ENCODE assay signal across 7 mouse cellular contexts in genomic region chr1:62702743-62703142, GRCm38 (mm10). TPM values are rescaled to one million over a fixed set of nuclear protein-coding genes. Genes with fewer than 3 reads are reported as not detected.
A peak's percentile ranks its signal among the peaks of the same experiment; 100 is the strongest.
DNase-seq lines count a peak whose midpoint lies in the region; ATAC-seq and TF ChIP-seq lines count a peak whose summit lies in the region.

No protein-coding gene starts in this region.

- H3K4me2 ChIP-seq in lung, embryonic 14.5 days, result peak overlapping the region; percentile 94
- peak overlapping the region; percentile 88 for H3K4me2 ChIP-seq in embryonic facial prominence, embryonic 14.5 days (ENCODE audit: low read depth, low read length)
- H3K4me2 ChIP-seq in hindbrain, embryonic 14.5 days (replicated peaks), result peak overlapping the region; percentile 98
- peak overlapping the region; percentile 99 for H3K4me2 ChIP-seq in midbrain, embryonic 14.5 days (ENCODE audit: low read length)

- H3K27me3 ChIP-seq in lung, embryonic 14.5 days (ENCODE audit: insufficient read depth, low read length), result peaks cover 17% of the 10 kb centered on the region
- H3K27me3 ChIP-seq in embryonic facial prominence, embryonic 14.5 days (replicated peaks; ENCODE audit: control insufficient read depth, insufficient read depth, low read length), result peaks cover 9% of the 10 kb centered on the region
- peaks cover 4% of the 10 kb centered on the region; the same call in 1 of the 2 replicates for H3K27me3 ChIP-seq in hindbrain, embryonic 14.5 days (ENCODE audit: control insufficient read depth, insufficient read depth, low read length)
- H3K27me3 ChIP-seq in midbrain, embryonic 14.5 days (ENCODE audit: control insufficient read depth, insufficient read depth, low read length), result peaks cover 13% of the 10 kb centered on the region; the same call in 1 of the 2 replicates

- no peaks in the 10 kb centered on the region for H3K9me3 ChIP-seq in lung, embryonic 14.5 days (ENCODE audit: low read depth, low read length)
- no peaks in the 10 kb centered on the region for H3K9me3 ChIP-seq in embryonic facial prominence, embryonic 14.5 days (ENCODE audit: control insufficient read depth, low read length)
- H3K9me3 ChIP-seq in hindbrain, embryonic 14.5 days (ENCODE audit: control insufficient read depth, low read length), result no peaks in the 10 kb centered on the region
- no peaks in the 10 kb centered on the region for H3K9me3 ChIP-seq in midbrain, embryonic 14.5 days (ENCODE audit: control insufficient read depth, low read length)

- no peak for TF ChIP-seq CTCF in lung, embryonic 14.5 days (IDR thresholded peaks at IDR 0.05; ENCODE audit: low read depth)

- H3K4me1 ChIP-seq in lung, embryonic 14.5 days (ENCODE audit: insufficient read depth), result 0 out of 2 replicates have a peak, but pooled peaks cover 6% of the 10 kb centered on the region
- H3K4me1 ChIP-seq in embryonic facial prominence, embryonic 14.5 days (ENCODE audit: control insufficient read depth, insufficient read depth, low read length), result peaks cover 8% of the 10 kb centered on the region
- peaks cover under 1% of the 10 kb centered on the region; the same call in 1 of the 2 replicates for H3K4me1 ChIP-seq in hindbrain, embryonic 14.5 days (replicated peaks; ENCODE audit: control insufficient read depth, insufficient read depth, low read length)
- H3K4me1 ChIP-seq in midbrain, embryonic 14.5 days (ENCODE audit: control insufficient read depth, insufficient read depth, low read length), result peaks cover 19% of the 10 kb centered on the region

- no peaks in the 10 kb centered on the region for H3K36me3 ChIP-seq in lung, embryonic 14.5 days (ENCODE audit: insufficient read depth)
- no peaks in the 10 kb centered on the region for H3K36me3 ChIP-seq in embryonic facial prominence, embryonic 14.5 days (ENCODE audit: control insufficient read depth, insufficient read depth, low read length)
- no peaks in the 10 kb centered on the region for H3K36me3 ChIP-seq in hindbrain, embryonic 14.5 days (replicated peaks; ENCODE audit: control insufficient read depth, insufficient read depth)
- no peaks in the 10 kb centered on the region for H3K36me3 ChIP-seq in midbrain, embryonic 14.5 days (ENCODE audit: control insufficient read depth, insufficient read depth, low read length)

- peak; percentile 51 for DNase-seq in lung, embryonic 14.5 days
- no peak for DNase-seq in lung, postnatal 4 days
- DNase-seq in embryonic facial prominence, embryonic 14.5 days (ENCODE audit: low spot score), result no peak
- DNase-seq in hindbrain, embryonic 14.5 days (ENCODE audit: low spot score), result no peak
- DNase-seq in midbrain, embryonic 14.5 days, result no peak
- no peak for DNase-seq in right cerebral cortex, postnatal 14 days
- no peak for DNase-seq in gastrocnemius, postnatal 10 days

- H3K9ac ChIP-seq in lung, embryonic 14.5 days, result peak overlapping the region; percentile 58
- H3K9ac ChIP-seq in embryonic facial prominence, embryonic 14.5 days (ENCODE audit: low read depth, low read length), result peak overlapping the region; percentile 69
- peak overlapping the region; percentile 75 for H3K9ac ChIP-seq in hindbrain, embryonic 14.5 days
- peak overlapping the region; percentile 76 for H3K9ac ChIP-seq in midbrain, embryonic 14.5 days (replicated peaks; ENCODE audit: low read length)

- whole genome bisulfite sequencing in lung, embryonic 14.5 days, result under 1% methylated on average over 25 of the region's 25 CpGs
- WGBS in embryonic facial prominence, embryonic 14.5 days, result under 1% methylated on average over 23 of the region's 25 CpGs
- under 1% methylated on average over 25 of the region's 25 CpGs for WGBS in hindbrain, embryonic 14.5 days
- 0% methylated on average over 25 of the region's 25 CpGs for WGBS in midbrain, embryonic 14.5 days

- no peak for ATAC-seq in lung, embryonic 14.5 days (ENCODE audit: insufficient read depth)
- ATAC-seq in embryonic facial prominence, embryonic 14.5 days (ENCODE audit: low read depth), result no peak
- peak; percentile 2; the same call in 1 of the 2 replicates for ATAC-seq in hindbrain, embryonic 14.5 days (ENCODE audit: low FRiP score)
- no peak for ATAC-seq in midbrain, embryonic 14.5 days (ENCODE audit: low FRiP score, low TSS enrichment)

- peak overlapping the region; percentile 58 for H3K4me3 ChIP-seq in lung, embryonic 14.5 days (ENCODE audit: low read depth, low read length)
- peak overlapping the region; percentile 55 for H3K4me3 ChIP-seq in embryonic facial prominence, embryonic 14.5 days (ENCODE audit: low read depth, low read length)
- H3K4me3 ChIP-seq in hindbrain, embryonic 14.5 days (replicated peaks; ENCODE audit: low read length), result peak overlapping the region; percentile 52
- H3K4me3 ChIP-seq in midbrain, embryonic 14.5 days (replicated peaks; ENCODE audit: low read depth, low read length), result peak overlapping the region; percentile 66

- peak overlapping the region; percentile 13; the same call in 1 of the 2 replicates for H3K27ac ChIP-seq in lung, embryonic 14.5 days (ENCODE audit: low read depth)
- peak overlapping the region; percentile 76 for H3K27ac ChIP-seq in embryonic facial prominence, embryonic 14.5 days (replicated peaks; ENCODE audit: low read depth, low read length)
- peak overlapping the region; percentile 84 for H3K27ac ChIP-seq in hindbrain, embryonic 14.5 days
- H3K27ac ChIP-seq in midbrain, embryonic 14.5 days (replicated peaks; ENCODE audit: low read depth, low read length), result peak overlapping the region; percentile 87

RNA-seq across cellular contexts. Expression of gene Nrp2, which starts 0.3 kb away (rescaled TPM):
- polyA plus RNA-seq in lung, embryonic 14.5 days (2014; fragmentation: Nextera tagmentation; extraction: Ambion mirVana), result 9.9 and 10.8 TPM in 2 replicates
- polyA plus RNA-seq in embryonic facial prominence, embryonic 14.5 days (2014; fragmentation: Nextera tagmentation; extraction: Ambion mirVana), result 41.6 and 42.1 TPM in 2 replicates
- polyA plus RNA-seq in hindbrain, embryonic 14.5 days (2014; fragmentation: Nextera tagmentation; extraction: Ambion mirVana), result 34.1 and 34.5 TPM in 2 replicates
- polyA plus RNA-seq in midbrain, embryonic 14.5 days (2014; fragmentation: Nextera tagmentation; extraction: Ambion mirVana), result 17.6 and 19.5 TPM in 2 replicates
- 10 to 100 TPM; 16.1 to 30.9 TPM for total RNA-seq in gastrocnemius, postnatal 10 days (2021)

Comparison
In these comparisons a context has a peak if more than half of its experiments do, and no peak if none do; other contexts are left out.
1. H3K27ac ChIP-seq: peak in every context shown above with its lines; median percentile 87 in midbrain, embryonic 14.5 days; 84 in hindbrain, embryonic 14.5 days; 76 in embryonic facial prominence, embryonic 14.5 days; 13 in lung, embryonic 14.5 days.